Mouse (Mus musculus) brain, embryonic 18.5 days (tissue): ENCODE results near the gene Evx1.
"Not testable (repeated sequence)": the region's sequence is repeated elsewhere in the genome, so short reads cannot be mapped to it uniquely, and the experiment has no call there.

Experiments used
- DNase-seq: peaks from one replicate; pipeline ENCODE4 v3.0.0-alpha.2; 2012; ENCODE audit warnings: low read depth, low spot score

Evx1 gene

DNA sequence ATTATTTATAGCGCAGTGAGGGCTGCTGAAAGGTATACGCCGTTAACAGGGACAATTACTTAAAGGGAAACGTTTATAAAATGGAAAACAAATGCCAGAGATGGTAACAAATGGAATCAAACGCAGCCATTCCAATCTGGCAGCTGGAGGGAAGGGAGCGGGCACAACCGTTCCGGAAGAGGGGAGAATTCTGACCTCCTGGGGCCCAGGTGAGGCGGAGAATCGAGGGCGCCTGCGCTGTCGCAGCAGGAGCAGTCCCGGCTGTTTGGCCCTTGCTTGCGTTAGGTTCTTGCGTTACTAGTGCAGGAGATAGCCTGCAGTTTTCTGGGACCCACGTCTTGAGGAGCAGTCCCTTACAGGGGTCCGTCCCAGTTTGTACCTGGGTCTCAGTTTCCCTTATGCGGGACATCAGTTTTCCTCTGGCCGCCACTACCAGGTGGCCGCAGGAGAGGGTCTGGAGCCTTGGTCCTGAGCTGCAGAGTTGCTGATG is 8.6 kb downstream of the Evx1 start:
- DNase-seq = no peak

DNA sequence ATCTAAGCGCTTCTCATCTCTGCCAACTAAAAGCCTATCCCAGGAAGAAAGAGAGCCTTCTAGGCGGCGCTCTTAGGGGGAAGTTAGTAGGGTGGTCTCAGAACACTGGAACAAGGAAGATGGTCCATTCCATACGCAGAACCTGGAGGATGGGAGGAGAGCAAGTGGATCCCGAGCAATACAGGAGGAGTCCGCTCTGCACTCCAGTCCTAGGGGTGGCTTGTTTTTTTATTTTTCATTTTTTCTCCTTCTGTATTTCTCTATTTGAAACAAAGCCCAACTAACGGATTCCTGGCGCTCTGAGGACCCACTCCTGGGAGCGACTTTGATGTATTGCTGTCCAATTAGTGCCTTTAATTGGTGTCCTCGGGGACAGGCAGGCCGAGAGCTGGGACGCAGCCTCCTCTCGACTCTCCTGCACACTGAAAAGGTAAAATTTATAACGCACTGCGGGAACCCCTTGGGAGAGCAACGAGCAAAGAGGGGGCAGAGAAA is 9.5 kb downstream of the Evx1 start:
- DNase-seq = no peak

DNA sequence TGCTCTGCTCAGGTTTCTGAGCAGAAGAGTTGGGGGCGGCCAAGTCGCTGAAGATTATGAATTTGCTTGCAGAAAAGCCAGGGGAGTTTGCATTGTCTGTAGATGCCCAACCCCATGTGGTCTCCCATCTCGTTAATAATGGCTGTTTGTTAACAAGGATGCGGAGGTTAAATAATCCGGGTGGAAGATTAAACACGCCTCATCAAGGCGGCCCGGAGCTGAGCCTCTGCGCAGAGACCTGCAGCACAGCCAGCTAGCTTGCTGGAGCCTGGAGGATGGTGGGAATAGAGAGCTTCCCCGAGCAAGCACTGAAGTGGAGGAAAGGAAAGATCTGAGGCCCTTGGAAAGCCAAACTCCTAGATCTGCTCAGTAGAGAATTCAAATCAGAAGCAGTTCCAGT is 10.0 kb downstream of the Evx1 start:
- DNase-seq = no peak

DNA sequence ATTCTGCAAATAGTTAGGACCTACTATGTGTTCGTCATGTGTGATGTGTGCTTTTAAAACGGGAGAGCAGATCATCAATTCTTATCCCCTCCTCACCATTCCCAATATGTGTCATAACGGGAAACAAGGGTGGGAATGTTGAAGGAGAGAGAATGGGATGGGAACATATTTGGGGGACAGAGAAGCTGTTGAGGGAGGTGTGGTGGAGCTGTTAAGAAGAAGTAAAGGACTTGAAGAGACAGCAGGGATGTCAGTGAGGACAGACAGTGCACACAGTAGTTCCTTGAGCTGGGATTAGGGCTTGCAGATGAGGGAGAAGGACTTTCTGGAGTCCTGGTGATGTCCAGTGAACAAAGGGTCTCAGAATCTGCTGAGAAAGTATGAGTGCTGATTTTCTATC is 10.8 kb downstream of the Evx1 start:
- no peak for DNase-seq

DNA sequence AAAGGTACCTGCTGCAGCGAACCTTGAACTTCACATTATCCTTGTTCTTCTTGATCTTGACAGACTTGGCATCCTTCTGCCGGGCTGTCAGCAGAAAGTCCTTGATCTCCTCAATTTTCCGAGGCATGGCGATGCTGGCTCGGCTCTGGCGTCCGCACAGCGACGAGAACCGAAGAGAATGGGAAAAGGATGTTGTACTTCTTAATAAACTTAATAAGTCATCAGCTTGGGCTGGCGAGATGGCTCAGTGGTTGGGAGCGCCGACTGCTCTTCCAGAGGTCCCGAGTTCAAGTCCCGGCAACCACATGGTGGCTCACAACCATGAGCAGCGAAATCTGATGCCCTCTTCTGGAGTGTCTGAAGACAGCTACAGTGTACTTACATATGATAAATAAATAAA is 33.5 kb downstream of the Evx1 start:
- DNase-seq = not testable (repeated sequence)

DNA sequence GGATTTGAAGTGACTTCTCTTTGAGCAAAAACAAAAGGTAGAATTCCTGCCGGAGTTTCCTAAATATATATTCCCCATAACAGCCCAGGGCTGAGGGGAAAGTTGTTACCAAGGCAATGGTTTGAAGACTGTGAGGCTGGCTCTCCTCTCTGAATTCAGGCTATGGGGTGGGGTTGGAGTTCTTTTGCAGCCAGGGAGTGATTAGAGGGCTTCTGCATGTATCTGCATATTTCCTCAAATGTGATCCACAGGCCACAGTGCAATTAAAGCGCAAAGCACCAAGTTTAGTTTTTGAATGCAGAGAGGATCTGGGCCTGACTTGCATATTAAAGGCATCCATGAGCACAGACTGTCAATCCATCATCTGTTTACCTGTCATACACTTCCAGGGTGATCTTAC is 52.7 kb downstream of the Evx1 start:
- DNase-seq = no peak

DNA sequence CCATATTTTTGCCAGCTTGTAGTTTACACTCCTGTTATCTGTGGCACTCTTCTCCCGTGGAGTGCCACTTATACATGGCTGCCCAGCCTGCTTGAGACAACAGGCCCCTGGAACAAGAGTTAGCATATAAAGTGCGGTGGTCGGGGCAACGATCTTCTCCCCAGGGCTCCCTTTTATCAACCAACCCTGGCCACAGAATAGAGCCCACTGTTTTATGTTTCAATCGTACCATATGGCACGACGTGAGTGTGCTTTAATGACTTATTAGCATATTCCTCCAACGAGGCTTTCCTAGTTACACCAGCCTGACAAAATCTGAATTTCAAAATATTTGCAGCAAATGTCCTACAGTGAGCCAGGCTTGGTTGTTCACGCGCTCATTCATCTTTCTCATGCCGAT is 53.2 kb downstream of the Evx1 start:
- DNase-seq = no peak

DNA sequence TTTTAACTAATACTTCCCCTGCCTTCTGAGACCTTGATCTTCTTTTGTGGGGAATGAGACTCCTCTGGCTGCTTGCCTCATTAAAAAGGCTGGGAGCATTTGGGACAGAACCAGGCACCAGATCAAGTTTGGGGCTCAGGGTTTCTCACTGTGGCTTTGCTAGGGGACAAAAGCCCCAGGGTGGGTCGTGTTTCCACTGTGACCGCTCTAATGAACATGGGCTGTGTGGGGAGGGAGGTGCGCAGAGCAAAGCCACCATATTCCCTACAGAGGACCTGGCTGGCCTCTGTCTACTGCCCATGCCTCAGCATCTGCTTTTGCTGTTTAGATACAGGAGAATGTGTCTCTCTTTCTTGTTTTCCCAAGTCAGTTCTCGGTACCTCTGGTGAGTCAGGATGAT is 53.8 kb downstream of the Evx1 start:
- no peak for DNase-seq
